Mouse (Mus musculus) liver, embryonic 11.5 days (tissue): ENCODE results near the gene Rab14. TPM values are rescaled to one million over a fixed set of nuclear protein-coding genes. Genes with fewer than 3 reads are reported as not detected.
A peak's percentile ranks its signal among the peaks of the same experiment; 100 is the strongest.

Experiments
- ATAC-seq: fragments of 200-750 bp; cut with Nextera tagmentation; replicated peaks from 2 replicates; pipeline ENCODE4 v1.8.0; 2017; ENCODE audit warnings: moderate number of reproducible peaks, mild to moderate bottlenecking, moderate TSS enrichment, moderate library complexity; ENCODE audit not compliant: low FRiP score
- DNase-seq: peaks from one replicate; pipeline ENCODE4 v3.0.0-alpha.2; 2017; ENCODE audit warnings: low spot score
- H3K27ac ChIP-seq: fragments of 300-500 bp; sonication (generic); 2 replicates; pipeline ENCODE4 v1.5.1; 2014; ENCODE audit warnings: mild to moderate bottlenecking, low read depth, low read length, control low read depth
- H3K27me3 ChIP-seq: fragments of 300-500 bp; sonication (generic); replicated peaks from 2 replicates; pipeline ENCODE4 v1.6.1; 2014; ENCODE audit warnings: low read length, mixed read lengths; ENCODE audit not compliant: control insufficient read depth, insufficient read depth
- H3K36me3 ChIP-seq: fragments of 300-500 bp; sonication (generic); 2 replicates; pipeline ENCODE4 v1.6.1; 2014; ENCODE audit warnings: mild to moderate bottlenecking, low read length, moderate library complexity, mixed read lengths; ENCODE audit not compliant: control insufficient read depth, insufficient read depth
- H3K4me1 ChIP-seq: fragments of 300-500 bp; sonication (generic); replicated peaks from 2 replicates; pipeline ENCODE4 v1.6.1; 2014; ENCODE audit warnings: low read length, mixed read lengths; ENCODE audit not compliant: control insufficient read depth, insufficient read depth
- H3K4me2 ChIP-seq: fragments of 300-500 bp; sonication (generic); 2 replicates; pipeline ENCODE4 v1.6.1; 2014; ENCODE audit warnings: mild to moderate bottlenecking, control low read depth, moderate library complexity
- H3K4me3 ChIP-seq: fragments of 300-500 bp; sonication (generic); 2 replicates; pipeline ENCODE4 v1.5.1; 2014; ENCODE audit warnings: low read depth, low read length, control low read depth
- H3K9ac ChIP-seq: fragments of 300-500 bp; sonication (generic); 2 replicates; pipeline ENCODE4 v1.6.1; 2014; ENCODE audit warnings: low read depth, low read length, control low read depth
- H3K9me3 ChIP-seq: fragments of 300-500 bp; sonication (generic); 2 replicates; pipeline ENCODE4 v1.6.1; 2016; ENCODE audit warnings: low read length, inconsistent platforms, mixed read lengths; ENCODE audit not compliant: control insufficient read depth
- whole genome bisulfite sequencing: fragments of 180-500 bp; shearing (Covaris S2); extraction: QIAGEN DNeasy Blood & Tissue Kit; methylation state at CpG from one replicate; pipeline ENCODE4 v1.1.7; 2014; 5-methylcytosine and 5-hydroxymethylcytosine counted together
- polyA plus RNA-seq: library from polyadenylated mRNA; unstranded; fragments of >200 nt; fragmentation: Nextera tagmentation; extraction: Ambion mirVana; gene quantifications from 2 replicates; pipeline ENCODE4 v1.2.1, GENCODE M21; 2014

The Rab14 gene
- polyA plus RNA-seq, 1 experiment from 2014 or later = 192 TPM

DNA sequence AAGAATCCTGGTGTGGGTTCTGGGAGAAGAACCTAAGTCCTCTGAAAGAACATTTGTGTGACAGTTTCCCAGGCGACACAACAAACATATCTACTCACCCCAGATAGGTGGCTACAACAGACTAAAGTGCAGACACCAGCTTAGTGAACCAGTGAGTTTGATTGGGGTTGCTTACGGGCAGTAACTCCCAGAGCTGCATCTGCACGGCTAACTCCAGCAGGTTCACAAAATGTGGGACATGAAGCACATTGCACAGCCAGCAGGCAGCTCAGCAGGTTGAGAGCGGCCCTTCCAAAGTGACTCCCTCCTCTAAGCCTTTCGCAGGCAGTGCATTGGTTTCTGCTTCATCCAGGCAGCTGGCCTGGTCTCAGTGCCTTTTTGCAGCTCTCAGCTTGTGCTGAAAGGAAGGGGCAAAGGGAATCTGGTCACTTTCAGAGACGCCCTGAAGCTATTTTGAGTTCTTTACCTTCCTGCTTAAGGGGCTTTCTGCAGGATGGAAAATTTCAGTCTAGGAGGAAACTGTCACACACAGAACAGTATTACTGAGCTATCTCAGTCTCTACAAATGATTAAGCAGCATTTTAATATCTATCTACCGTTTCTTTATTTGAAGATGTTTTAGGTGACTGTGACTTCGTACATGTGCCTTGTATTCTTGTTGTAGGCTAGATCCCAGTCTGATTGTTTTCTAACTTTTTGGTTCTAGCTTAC, 46.9 kb downstream of the Rab14 start:
- ATAC-seq (no peak), DNase-seq (no peak)
- no peak overlapping the region for H3K9ac ChIP-seq
- no peaks in the 10 kb centered on the region for H3K27me3 ChIP-seq
- H3K36me3 ChIP-seq = peaks cover 34% of the 10 kb centered on the region
- no peak overlapping the region for H3K4me2 ChIP-seq
- no peak overlapping the region for H3K27ac ChIP-seq
- no peak overlapping the region for H3K4me3 ChIP-seq
- H3K9me3 ChIP-seq = no peaks in the 10 kb centered on the region
- no peaks in the 10 kb centered on the region for H3K4me1 ChIP-seq
- 84% methylated on average over 8 of the region's 8 CpGs for WGBS

DNA sequence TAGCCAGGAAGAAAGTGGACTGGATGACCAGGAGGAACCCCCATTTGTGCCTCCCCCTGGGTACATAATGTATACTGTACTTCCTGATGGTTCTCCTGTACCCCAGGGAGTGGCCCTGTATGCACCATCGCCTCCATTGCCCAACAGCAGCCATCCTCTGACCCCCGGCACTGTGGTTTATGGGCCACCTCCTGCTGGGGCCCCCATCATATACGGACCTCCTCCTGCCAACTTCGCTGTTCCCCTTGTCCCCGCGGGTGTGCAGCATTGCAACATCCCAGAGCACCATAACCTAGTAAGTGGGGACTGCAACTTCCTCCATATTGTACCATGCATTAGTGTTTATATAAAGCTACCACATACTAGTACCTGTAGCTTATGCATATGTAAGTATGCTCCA, 47.7 kb downstream of the Rab14 start:
- Histone ChIP-seq H3K4me2 (no peak overlapping the region), H3K4me3 (no peak overlapping the region), H3K4me1 (no peaks in the 10 kb centered on the region), H3K36me3 (peaks cover 34% of the 10 kb centered on the region), H3K9ac (no peak overlapping the region), H3K27me3 (no peaks in the 10 kb centered on the region), H3K9me3 (no peaks in the 10 kb centered on the region), H3K27ac (no peak overlapping the region)
- 75% methylated on average over 6 of the region's 6 CpGs for WGBS
- no peak for DNase-seq
- ATAC-seq = no peak

DNA sequence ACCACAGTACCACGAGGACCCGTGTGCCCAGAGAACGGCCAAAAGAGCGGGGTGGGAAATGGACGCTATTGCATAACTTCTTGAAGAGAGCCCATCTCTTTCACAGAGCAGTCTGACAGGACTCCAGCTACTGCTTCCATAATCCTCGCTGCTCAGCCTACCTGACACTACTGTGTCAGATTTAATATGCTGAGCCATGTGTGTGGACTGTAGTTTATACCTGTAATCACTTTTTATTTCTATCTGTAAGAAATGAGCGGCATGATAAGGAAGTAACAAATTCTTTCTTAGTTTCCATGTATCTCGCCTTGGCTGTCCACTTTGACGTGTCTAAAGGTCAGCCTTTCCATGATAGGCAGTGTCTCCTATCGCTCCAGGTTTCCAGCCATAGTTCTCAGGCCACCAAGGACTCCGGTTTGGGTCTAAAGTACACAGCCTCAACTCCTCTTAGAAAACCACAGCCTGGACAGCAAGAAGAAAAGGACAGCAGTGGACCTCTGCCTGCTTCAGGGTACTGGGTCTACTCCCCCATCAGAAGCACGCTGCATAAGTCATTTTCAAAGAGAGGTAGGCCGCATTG, 49.5 kb downstream of the Rab14 start:
- 90% methylated on average over 13 of the region's 13 CpGs for WGBS
- ATAC-seq = no peak
- H3K4me3 ChIP-seq = no peak overlapping the region
- no peak overlapping the region for H3K9ac ChIP-seq
- H3K27me3 ChIP-seq = no peaks in the 10 kb centered on the region
- H3K27ac ChIP-seq = no peak overlapping the region
- DNase-seq = no peak
- H3K4me1 ChIP-seq = no peaks in the 10 kb centered on the region
- H3K4me2 ChIP-seq = no peak overlapping the region
- H3K9me3 ChIP-seq = no peaks in the 10 kb centered on the region
- H3K36me3 ChIP-seq = peaks cover 37% of the 10 kb centered on the region

DNA sequence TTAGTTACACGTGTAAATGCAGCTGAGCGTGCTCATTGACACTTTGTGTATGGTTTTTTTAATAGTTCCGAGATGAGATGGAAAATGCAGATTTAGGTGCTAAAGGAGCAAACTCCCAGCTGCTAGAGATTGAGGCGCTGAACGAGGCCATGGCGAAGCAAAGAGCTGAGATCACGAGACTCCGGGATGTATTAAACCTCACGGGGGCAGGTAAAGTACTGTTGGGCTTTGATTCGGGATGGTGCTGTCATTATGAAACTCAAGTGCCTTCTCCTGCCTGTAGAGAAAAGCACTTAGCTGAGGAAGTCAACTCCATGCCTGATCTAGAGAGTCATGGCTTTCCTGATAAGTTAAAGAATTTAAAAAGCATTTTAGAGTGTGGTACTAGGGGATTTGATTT, 52.1 kb downstream of the Rab14 start:
- no peak overlapping the region for H3K4me3 ChIP-seq
- H3K9me3 ChIP-seq = no peaks in the 10 kb centered on the region
- H3K9ac ChIP-seq = no peak overlapping the region
- H3K4me2 ChIP-seq = no peak overlapping the region
- no peak overlapping the region for H3K27ac ChIP-seq
- WGBS = 96% methylated on average over 10 of the region's 10 CpGs
- no peaks in the 10 kb centered on the region for H3K4me1 ChIP-seq
- no peaks in the 10 kb centered on the region for H3K27me3 ChIP-seq
- ATAC-seq (no peak), DNase-seq (no peak)
- peaks cover 34% of the 10 kb centered on the region for H3K36me3 ChIP-seq

DNA sequence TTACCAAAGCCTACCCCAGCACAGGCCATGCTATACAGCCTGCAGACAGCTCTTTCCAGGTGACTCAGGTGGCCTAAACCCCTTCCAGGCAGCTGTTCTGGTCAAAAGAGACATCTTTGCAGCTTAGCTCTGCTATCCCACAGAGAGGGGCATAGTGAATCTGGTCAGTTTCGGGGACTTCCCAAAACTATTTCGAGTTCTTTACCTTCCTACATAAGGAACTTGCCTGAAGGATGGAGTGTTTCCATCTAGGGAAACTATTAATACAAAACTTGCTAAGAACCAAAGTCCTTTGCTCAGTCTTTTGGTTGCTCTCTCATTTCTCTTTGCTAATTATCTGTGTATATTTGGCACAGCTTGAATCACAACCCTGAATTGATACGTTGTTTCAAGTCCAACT, 59.2 kb downstream of the Rab14 start:
- Histone ChIP-seq H3K9ac (no peak overlapping the region), H3K4me1 (no peaks in the 10 kb centered on the region), H3K9me3 (no peaks in the 10 kb centered on the region), H3K4me3 (no peak overlapping the region), H3K27me3 (no peaks in the 10 kb centered on the region), H3K36me3 (peaks cover 20% of the 10 kb centered on the region), H3K27ac (no peak overlapping the region), H3K4me2 (no peak overlapping the region)
- 88% methylated on average over 3 of the region's 3 CpGs for WGBS
- ATAC-seq (no peak), DNase-seq (no peak)

DNA sequence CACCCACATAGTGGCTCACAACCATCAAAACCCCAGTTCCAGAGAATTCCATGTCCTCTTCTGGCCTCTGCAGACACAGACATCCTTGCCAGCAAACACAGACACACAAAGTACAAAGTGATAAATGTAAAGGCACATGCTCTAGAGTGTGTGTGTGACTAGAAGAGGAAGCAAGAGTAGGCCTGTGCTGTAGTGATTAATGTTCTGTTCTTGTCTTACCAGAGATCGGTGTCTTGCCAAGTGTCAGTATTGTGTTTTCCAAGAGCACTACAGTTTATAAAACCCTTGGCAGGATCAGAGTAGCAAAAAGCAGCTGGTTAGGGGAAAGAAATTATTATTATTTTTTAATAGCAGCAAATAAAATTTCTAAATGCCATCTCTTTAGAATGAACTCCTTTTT, 62.3 kb downstream of the Rab14 start:
- Histone ChIP-seq H3K4me1 (no peaks in the 10 kb centered on the region), H3K27me3 (no peaks in the 10 kb centered on the region), H3K27ac (no peak overlapping the region), H3K9ac (no peak overlapping the region), H3K4me3 (no peak overlapping the region), H3K36me3 (peaks cover 13% of the 10 kb centered on the region), H3K4me2 (no peak overlapping the region), H3K9me3 (no peaks in the 10 kb centered on the region)
- 95% methylated on average over 1 of the region's 1 CpGs for WGBS
- ATAC-seq (no peak), DNase-seq (no peak)

DNA sequence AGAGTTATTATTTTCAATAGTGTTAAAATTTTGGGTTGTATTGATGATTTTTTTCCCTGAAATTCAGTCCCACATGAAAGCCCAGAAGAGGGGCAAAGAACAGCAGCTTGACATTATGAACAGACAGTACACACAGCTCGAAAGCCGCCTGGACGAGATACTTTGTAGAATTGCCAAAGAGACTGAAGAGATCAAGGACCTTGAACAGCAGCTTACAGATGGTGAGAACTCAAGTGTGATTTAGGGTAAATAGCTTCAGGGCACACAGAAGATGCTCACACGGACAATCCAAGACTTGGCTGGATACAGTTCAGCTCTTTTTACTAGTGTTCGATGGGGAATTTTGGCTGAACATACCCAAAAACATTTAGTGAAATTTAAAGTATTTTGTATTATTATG, 67.0 kb downstream of the Rab14 start:
- Histone ChIP-seq H3K9me3 (no peaks in the 10 kb centered on the region), H3K36me3 (peaks cover 5% of the 10 kb centered on the region), H3K27me3 (no peaks in the 10 kb centered on the region), H3K4me3 (no peak overlapping the region), H3K4me1 (no peaks in the 10 kb centered on the region), H3K4me2 (no peak overlapping the region), H3K27ac (no peak overlapping the region), H3K9ac (no peak overlapping the region)
- WGBS = 91% methylated on average over 5 of the region's 5 CpGs
- DNase-seq (no peak), ATAC-seq (no peak)

DNA sequence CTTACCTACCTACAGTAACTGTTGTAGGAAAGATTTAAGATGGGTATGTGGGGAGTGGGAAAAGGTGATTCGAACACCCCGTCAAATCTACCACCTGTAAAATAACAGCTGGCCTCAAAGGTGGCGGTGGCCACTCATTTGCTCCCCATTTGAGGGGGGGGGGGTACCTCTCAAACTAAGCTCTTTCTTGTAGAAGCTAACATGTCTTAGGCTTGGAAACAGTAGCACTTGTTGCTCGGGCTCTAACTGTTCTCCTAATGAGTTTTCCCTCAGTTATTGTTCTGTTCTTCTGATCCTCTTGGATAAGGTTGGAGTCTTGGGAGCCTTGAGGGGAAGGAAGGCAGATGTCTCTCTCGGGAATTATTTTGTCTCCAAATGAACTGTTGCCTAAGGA, 68.3 kb downstream of the Rab14 start:
- peak overlapping the region; percentile 20; the same call in 1 of the 2 replicates for H3K27ac ChIP-seq
- no peaks in the 10 kb centered on the region for H3K4me1 ChIP-seq
- peak; percentile 37 for DNase-seq
- no peaks in the 10 kb centered on the region for H3K27me3 ChIP-seq
- peak overlapping the region; percentile 60 for H3K4me3 ChIP-seq
- H3K9me3 ChIP-seq = no peaks in the 10 kb centered on the region
- WGBS = 13% methylated on average over 5 of the region's 5 CpGs
- peak overlapping the region; percentile 64 for H3K9ac ChIP-seq
- peak overlapping the region; percentile 78 for H3K4me2 ChIP-seq
- ATAC-seq = no peak
- no peaks in the 10 kb centered on the region; the same call in 1 of the 2 replicates for H3K36me3 ChIP-seq
